Mouse (Mus musculus): ENCODE measurements around the gene Cyp4f13.

DNA sequence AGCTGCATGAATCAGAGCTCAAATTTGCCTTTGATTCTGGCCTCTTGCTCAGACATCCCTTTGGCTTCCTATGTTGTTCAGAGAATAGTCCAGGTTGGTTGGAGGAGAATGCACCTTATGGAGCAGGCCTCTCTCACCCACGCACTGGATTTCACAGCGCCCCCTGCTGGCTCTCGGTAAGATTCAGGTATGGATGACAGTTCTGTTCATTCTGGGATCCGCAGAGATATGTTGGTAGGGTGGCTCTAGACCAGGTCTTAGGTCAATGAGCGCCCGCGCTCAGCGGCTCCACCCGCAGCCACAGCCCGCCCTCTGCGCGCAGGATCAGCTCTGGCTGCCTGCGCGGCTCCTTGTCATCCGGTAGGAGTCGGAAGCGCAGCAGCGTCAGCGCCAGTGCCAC lies 42.0 kb downstream of the Cyp4f13 start:
- TF ChIP-seq POLR2A (IDR thresholded peaks at IDR 0.05; ENCODE audit: insufficient read depth, low read depth, low read length) (no peak), CTCF (IDR thresholded peaks at IDR 0.05; ENCODE audit: insufficient read depth, low read depth, low read length) (peak; percentile 51; the same call in 1 of the 2 replicates)

All from olfactory bulb, adult 2 months (tissue).